In genomic region chr1:156473961-156474503, GRCm38 (mm10) we compare ENCODE assay signal across 8 mouse cellular contexts. TPM values are rescaled to one million over a fixed set of nuclear protein-coding genes. Genes with fewer than 3 reads are reported as not detected.
DNase-seq lines count a peak whose midpoint lies in the region; ATAC-seq lines count a peak whose summit lies in the region.

TSS of gene Soat1 (minus strand) at chr1:156474331.

- peaks cover 8% of the 10 kb centered on the region for H3K27me3 ChIP-seq in megakaryocyte, embryonic 14.5 days (replicated peaks)

- peaks cover 34% of the 10 kb centered on the region for H3K4me1 ChIP-seq in megakaryocyte, embryonic 14.5 days

- ATAC-seq in common myeloid progenitor, adult 5-6 weeks (replicated peaks; ENCODE audit: low read depth, poor library complexity, severe bottlenecking), result peak; percentile 89

- peak; percentile 79 for DNase-seq in WW6 (ENCODE audit: low read depth, low spot score)
- peak; percentile 59 to 75 for DNase-seq in gastrocnemius, adult 8-10 months (ENCODE audit: low spot score in 2 of 2)
- peak; percentile 56 for DNase-seq in hindlimb bud, embryonic 11.5 days (ENCODE audit: extremely low spot score, low read depth, low spot score)
- DNase-seq in left cerebral cortex, adult 8-10 months (ENCODE audit: low spot score in 2 of 2), result peak; percentile 72 to 86
- DNase-seq in right cerebral cortex, postnatal 10 days (ENCODE audit: low spot score in 2 of 2), result peak; percentile 92 to 93
- DNase-seq in urinary bladder, postnatal 25 days (ENCODE audit: low spot score), result peak; percentile 66

- H3K36me3 ChIP-seq in megakaryocyte, embryonic 14.5 days (replicated peaks; ENCODE audit: low read length), result peaks cover 5% of the 10 kb centered on the region

- H3K9me3 ChIP-seq in megakaryocyte, embryonic 14.5 days, result peaks cover 7% of the 10 kb centered on the region; the same call in 1 of the 2 replicates

- peak within 1 kb of the TSS; percentile 94 for H3K4me3 ChIP-seq in megakaryocyte, embryonic 14.5 days (replicated peaks)

RNA-seq across cellular contexts. Expression of gene Soat1, which starts in this region (rescaled TPM):
- total RNA-seq in common myeloid progenitor, adult 5-6 weeks (2017), result 21.6 and 29.6 TPM in 2 replicates
- 1 to 10 TPM; 2.2 to 6.3 (median 4.4) TPM for total RNA-seq in gastrocnemius, adult 8-10 months (2022)
- total RNA-seq in left cerebral cortex, adult 8-10 months (2022), result 10 to 100 TPM; 45.3 to 61.8 (median 49.9) TPM
- polyA plus RNA-seq in megakaryocyte, embryonic 14.5 days (2012; ENCODE audit: insufficient read depth, low replicate concordance), result 23.7 TPM in 1 of 2 replicates, not detected in the other

Comparison
In these comparisons a context has a peak if more than half of its experiments do, and no peak if none do; other contexts are left out.
1. Peak in every context shown above with its lines: DNase-seq, ATAC-seq and H3K4me3 ChIP-seq.